Mouse (Mus musculus) cerebellum, adult 9-11 months (tissue): ENCODE measurements around the gene Shox2.

Source experiments
- DNase-seq: peaks from one replicate; pipeline ENCODE4 v3.0.0; 2022

The Shox2 gene

GRCm38 (mm10) chr3:66959972-66960371 is 21.6 kb downstream of the Shox2 start:
- DNase-seq, result no peak

GRCm38 (mm10) chr3:66955126-66955525 is 26.4 kb downstream of the Shox2 start:
- DNase-seq, result no peak

GRCm38 (mm10) chr3:66939675-66940074 is 41.9 kb downstream of the Shox2 start:
- no peak for DNase-seq

- no peak for DNase-seq
These were observed 59.1 kb downstream of the Shox2 start for GRCm38 (mm10) chr3:66922436-66922835.
